Mouse (Mus musculus) erythroblast, embryonic 14.5 days (primary cell): Measurements from ENCODE around the gene Abcc5. TPM values are rescaled to one million over a fixed set of nuclear protein-coding genes. Genes with fewer than 3 reads are reported as not detected.
"Not testable (repeated sequence)": the region's sequence is repeated elsewhere in the genome, so short reads cannot be mapped to it uniquely, and the experiment has no call there.

Experiments used
- H3K27me3 ChIP-seq: 2 replicates; pipeline ENCODE4 v1.6.1; 2012; ENCODE audit warnings: inconsistent platforms; ENCODE audit not compliant: control insufficient read depth
- H3K36me3 ChIP-seq: 2 replicates; pipeline ENCODE4 v1.6.1; 2012; ENCODE audit warnings: mild to moderate bottlenecking, inconsistent platforms; ENCODE audit not compliant: control insufficient read depth
- H3K4me1 ChIP-seq: 2 replicates; pipeline ENCODE4 v1.6.1; 2012; ENCODE audit warnings: inconsistent platforms; ENCODE audit not compliant: control insufficient read depth
- H3K4me3 ChIP-seq: replicated peaks from 2 replicates; pipeline ENCODE3; 2012; ENCODE audit warnings: moderate library complexity, mild to moderate bottlenecking, inconsistent platforms
- H3K9me3 ChIP-seq: 2 replicates; pipeline ENCODE4 v1.6.1; 2012; ENCODE audit warnings: low read length, inconsistent platforms, mixed read lengths; ENCODE audit not compliant: control insufficient read depth
- GATA1 ChIP-seq: IDR thresholded peaks from 2 replicates; pipeline ENCODE4 v1.6.1; 2012; ENCODE audit warnings: low read length, inconsistent platforms, mixed read lengths
- TAL1 ChIP-seq: IDR thresholded peaks from 3 replicates; pipeline ENCODE4 v1.6.1; 2012; ENCODE audit warnings: low read length, inconsistent platforms, mixed read lengths
- polyA plus RNA-seq: library from polyadenylated mRNA; stranded (reverse); fragments of >175 nt; gene quantifications from 2 replicates; pipeline ENCODE4 v1.2.3, GENCODE M21; 2012

Gene Abcc5
- 0.28 and 0.32 TPM in 2 replicates for polyA plus RNA-seq

GRCm38 (mm10) chr16:20425855-20426598, at the start of gene Abcc5:
Abcc5 (minus strand) TSS chr16:20426394.
- no peak for TF ChIP-seq GATA1
- TF ChIP-seq TAL1, result no peak
- peaks cover 64% of the 10 kb centered on the region for H3K4me1 ChIP-seq
- H3K9me3 ChIP-seq, result no peaks in the 10 kb centered on the region
- no peaks in the 10 kb centered on the region for H3K27me3 ChIP-seq
- peak within 1 kb of the TSS; percentile 93 for H3K4me3 ChIP-seq
- H3K36me3 ChIP-seq, result peaks cover 12% of the 10 kb centered on the region

GRCm38 (mm10) chr16:20475335-20475734, 49.1 kb upstream of the Abcc5 start:
- Histone ChIP-seq H3K27me3 (no peaks in the 10 kb centered on the region), H3K9me3 (no peaks in the 10 kb centered on the region), H3K4me1 (no peaks in the 10 kb centered on the region), H3K4me3 (no peak overlapping the region), H3K36me3 (no peaks in the 10 kb centered on the region)
- no peak for TF ChIP-seq GATA1
- TF ChIP-seq TAL1, result no peak

- H3K36me3 ChIP-seq, result no peaks in the 10 kb centered on the region
- no peaks in the 10 kb centered on the region for H3K27me3 ChIP-seq
- H3K4me1 ChIP-seq, result no peaks in the 10 kb centered on the region
- no peak overlapping the region for H3K4me3 ChIP-seq
- no peaks in the 10 kb centered on the region for H3K9me3 ChIP-seq
- no peak for TF ChIP-seq GATA1
- TF ChIP-seq TAL1, result no peak
Observed at GRCm38 (mm10) chr16:20474786-20475185, 48.6 kb upstream of the Abcc5 start.

- Histone ChIP-seq H3K4me1 (no peaks in the 10 kb centered on the region), H3K9me3 (no peaks in the 10 kb centered on the region), H3K36me3 (no peaks in the 10 kb centered on the region), H3K4me3 (no peak overlapping the region), H3K27me3 (no peaks in the 10 kb centered on the region)
- TF ChIP-seq TAL1 (no peak), GATA1 (no peak)
Observed at GRCm38 (mm10) chr16:20474211-20474610, 48.0 kb upstream of the Abcc5 start.

- H3K27me3 ChIP-seq, result no peaks in the 10 kb centered on the region
- H3K4me1 ChIP-seq, result no peaks in the 10 kb centered on the region
- no peaks in the 10 kb centered on the region for H3K36me3 ChIP-seq
- TF ChIP-seq GATA1 (no peak), TAL1 (no peak)
- H3K9me3 ChIP-seq, result no peaks in the 10 kb centered on the region
- no peak overlapping the region for H3K4me3 ChIP-seq
Observed at GRCm38 (mm10) chr16:20473748-20474147, 47.6 kb upstream of the Abcc5 start.

- TF ChIP-seq TAL1 (no peak), GATA1 (no peak)
- Histone ChIP-seq H3K9me3 (no peaks in the 10 kb centered on the region), H3K36me3 (no peaks in the 10 kb centered on the region), H3K27me3 (no peaks in the 10 kb centered on the region), H3K4me3 (no peak overlapping the region), H3K4me1 (no peaks in the 10 kb centered on the region)
Observed at GRCm38 (mm10) chr16:20471686-20472085, 45.5 kb upstream of the Abcc5 start.

GRCm38 (mm10) chr16:20470981-20471380, 44.8 kb upstream of the Abcc5 start:
- Histone ChIP-seq H3K4me3 (no peak overlapping the region), H3K4me1 (no peaks in the 10 kb centered on the region), H3K36me3 (no peaks in the 10 kb centered on the region), H3K27me3 (no peaks in the 10 kb centered on the region), H3K9me3 (no peaks in the 10 kb centered on the region)
- TF ChIP-seq TAL1 (no peak), GATA1 (no peak)

GRCm38 (mm10) chr16:20464725-20465124, 38.5 kb upstream of the Abcc5 start:
- no peak for TF ChIP-seq TAL1
- no peak for TF ChIP-seq GATA1
- H3K27me3 ChIP-seq, result no peaks in the 10 kb centered on the region
- no peaks in the 10 kb centered on the region for H3K9me3 ChIP-seq
- no peak overlapping the region for H3K4me3 ChIP-seq
- no peaks in the 10 kb centered on the region for H3K36me3 ChIP-seq
- no peaks in the 10 kb centered on the region for H3K4me1 ChIP-seq

GRCm38 (mm10) chr16:20458736-20459135, 32.5 kb upstream of the Abcc5 start:
- H3K36me3 ChIP-seq, H3K9me3 ChIP-seq, H3K4me1 ChIP-seq, H3K27me3 ChIP-seq, H3K4me3 ChIP-seq: not testable (repeated sequence)

GRCm38 (mm10) chr16:20456106-20456505, 29.9 kb upstream of the Abcc5 start:
- no peaks in the 10 kb centered on the region for H3K27me3 ChIP-seq
- H3K36me3 ChIP-seq, result no peaks in the 10 kb centered on the region
- H3K4me3 ChIP-seq, result no peak overlapping the region
- no peaks in the 10 kb centered on the region for H3K4me1 ChIP-seq
- no peaks in the 10 kb centered on the region for H3K9me3 ChIP-seq
- TF ChIP-seq GATA1, result no peak
- no peak for TF ChIP-seq TAL1
